Mouse (Mus musculus): Measurements from ENCODE around the gene Col23a1. TPM values are rescaled to one million over a fixed set of nuclear protein-coding genes. Genes with fewer than 3 reads are reported as not detected.
"Not testable (repeated sequence)": the region's sequence is repeated elsewhere in the genome, so short reads cannot be mapped to it uniquely, and the experiment has no call there.

The Col23a1 gene
- total RNA-seq, 2 experiments from 2014 or later: 11.1 to 11.3 TPM

- no peak for DNase-seq (ENCODE audit: extremely low spot score in 1 of 2, low spot score in 2 of 2)
- intact Hi-C loops (cut with DNase I): no loop called here
These were observed 61.4 kb downstream of the Col23a1 start for GRCm38 (mm10) chr11:51351151-51351550.

DNA sequence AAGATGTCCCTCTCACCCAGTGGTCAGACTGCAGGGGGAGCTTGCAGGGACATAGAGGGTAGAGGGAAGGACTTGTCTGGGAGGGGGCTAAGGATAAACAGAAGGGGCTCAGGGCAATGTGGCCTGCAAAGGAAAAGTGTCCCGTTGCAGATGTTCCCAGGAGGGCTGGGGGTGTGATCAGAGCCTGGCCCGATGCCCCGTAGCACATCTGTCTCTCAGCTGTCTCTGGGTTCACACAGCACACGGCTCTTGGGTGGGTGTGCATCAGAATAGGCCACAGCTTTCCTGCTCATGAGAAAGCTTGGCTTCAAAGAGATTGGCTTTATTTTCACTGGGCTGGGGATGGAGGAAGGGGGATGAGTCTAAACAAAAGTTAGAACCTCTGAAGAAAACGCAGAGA lies 62.1 kb downstream of the Col23a1 start:
- no peak overlapping the region for H3K27ac ChIP-seq
- no peak for DNase-seq (ENCODE audit: extremely low spot score in 1 of 2, low spot score in 2 of 2)
- intact Hi-C loops (cut with DNase I): no loop called here
- no peak overlapping the region for H3K4me3 ChIP-seq
- no peak for TF ChIP-seq CTCF (IDR thresholded peaks at IDR 0.05)

More at GRCm38 (mm10) chr11:51351151-51351550, 61.4 kb downstream of the Col23a1 start:
- Histone ChIP-seq H3K4me3 (no peak overlapping the region), H3K27ac (no peak overlapping the region)
- TF ChIP-seq CTCF (IDR thresholded peaks at IDR 0.05): no peak

GRCm38 (mm10) chr11:51353746-51354145 lies 64.0 kb downstream of the Col23a1 start:
- no peak for TF ChIP-seq CTCF (IDR thresholded peaks at IDR 0.05)
- DNase-seq (ENCODE audit: extremely low spot score in 1 of 2, low spot score in 2 of 2): no peak
- H3K4me3 ChIP-seq: no peak overlapping the region
- no peak overlapping the region for H3K27ac ChIP-seq
- intact Hi-C loops (cut with DNase I): no loop called here

DNA sequence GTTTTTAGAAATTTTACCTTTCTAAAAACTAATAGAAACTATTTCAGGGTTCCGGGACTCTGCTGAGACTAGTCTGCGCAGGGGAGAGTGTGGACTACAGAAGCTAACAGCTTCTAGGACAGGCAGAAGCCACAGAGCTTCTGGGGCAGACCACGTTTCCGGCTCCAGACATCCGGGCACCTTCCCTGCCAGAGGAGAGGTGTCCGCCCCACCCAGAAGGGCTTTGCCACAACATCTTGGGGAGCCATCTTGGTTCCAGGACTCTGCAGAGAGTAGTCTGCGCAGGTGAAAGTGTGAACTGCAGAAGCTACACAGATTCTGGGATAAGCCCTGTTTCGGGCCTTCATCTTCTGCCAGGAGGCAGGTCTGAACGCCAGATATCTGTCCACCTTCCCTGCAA lies 69.3 kb downstream of the Col23a1 start:
- DNase-seq (ENCODE audit: extremely low spot score in 1 of 2, low spot score in 2 of 2); H3K27ac ChIP-seq; H3K4me3 ChIP-seq; intact Hi-C loops (cut with DNase I): not testable (repeated sequence)

GRCm38 (mm10) chr11:51364353-51364752 lies 74.6 kb downstream of the Col23a1 start:
- Histone ChIP-seq H3K27ac (no peak overlapping the region), H3K4me3 (no peak overlapping the region)
- intact Hi-C loops (cut with DNase I): no loop called here
- no peak for DNase-seq (ENCODE audit: extremely low spot score in 1 of 2, low spot score in 2 of 2)
- TF ChIP-seq CTCF (IDR thresholded peaks at IDR 0.05): no peak

DNA sequence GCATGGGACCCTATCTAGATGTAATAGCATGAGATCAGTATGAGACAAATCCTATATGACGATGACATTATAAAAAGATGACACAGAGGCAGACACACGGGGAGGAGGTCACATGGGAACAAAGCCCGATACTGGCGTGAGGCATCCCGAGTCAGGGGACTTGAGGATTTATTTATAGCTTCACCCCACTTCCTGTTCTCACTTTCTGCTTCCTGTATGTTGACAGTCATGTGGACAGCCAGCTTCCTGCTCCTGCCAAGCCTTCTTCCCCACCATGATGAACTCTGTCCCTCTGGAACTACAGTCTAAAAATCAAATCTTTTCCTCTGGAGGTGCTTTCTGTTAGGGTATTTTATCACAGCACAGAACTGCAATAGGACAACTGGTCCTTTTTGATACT lies 77.6 kb downstream of the Col23a1 start:
- H3K4me3 ChIP-seq: no peak overlapping the region
- DNase-seq (ENCODE audit: extremely low spot score in 1 of 2, low spot score in 2 of 2): no peak
- intact Hi-C loops (cut with DNase I): no loop called here

DNA sequence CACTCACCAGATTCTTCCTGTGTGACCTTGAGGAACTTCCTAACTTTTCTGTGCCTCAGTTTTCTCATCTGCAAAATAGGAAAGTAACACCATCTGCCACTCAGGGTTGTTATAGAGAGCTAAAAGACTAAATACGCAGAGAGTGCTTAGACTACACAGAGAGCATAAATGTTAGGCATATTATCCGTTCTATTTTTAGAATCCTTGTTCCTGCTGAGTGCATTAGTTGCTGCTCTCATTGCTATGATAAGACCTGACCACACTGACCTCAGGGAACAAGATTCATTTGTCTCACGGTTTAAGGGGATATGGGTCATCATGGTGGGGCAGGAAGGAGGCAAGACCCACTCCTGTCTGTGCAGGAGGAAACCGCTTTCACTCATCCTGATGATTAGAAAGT lies 80.6 kb downstream of the Col23a1 start:
- intact Hi-C loops (cut with DNase I): no loop called here

More for the DNA sequence above, 77.6 kb downstream of the Col23a1 start:
- no peak for TF ChIP-seq CTCF (IDR thresholded peaks at IDR 0.05)
- H3K27ac ChIP-seq: no peak overlapping the region

DNA sequence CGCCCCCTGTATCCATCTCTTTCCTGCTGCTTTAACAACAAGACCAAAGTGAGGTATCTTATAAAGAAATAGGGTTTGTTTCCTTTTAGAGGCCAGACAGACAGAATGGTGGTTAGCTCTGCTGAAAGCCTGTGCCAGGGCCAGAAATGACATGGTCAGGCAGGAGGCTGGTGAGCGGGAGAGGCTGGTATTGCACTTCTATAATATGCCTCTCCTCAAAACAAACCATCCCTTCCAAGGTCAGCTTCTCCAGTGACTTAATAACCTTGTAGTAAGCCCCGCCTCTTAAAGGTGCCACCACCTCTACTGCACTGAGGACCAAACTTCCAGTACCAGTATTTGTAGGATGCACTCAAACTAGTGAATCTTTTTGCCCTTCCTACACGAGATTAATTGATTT lies 81.6 kb downstream of the Col23a1 start:
- Histone ChIP-seq H3K27ac (no peak overlapping the region), H3K4me3 (no peak overlapping the region)
- DNase-seq (ENCODE audit: extremely low spot score in 1 of 2, low spot score in 2 of 2): no peak
- intact Hi-C loops (cut with DNase I): no loop called here
- no peak for TF ChIP-seq CTCF (IDR thresholded peaks at IDR 0.05)

More for the DNA sequence above, 80.6 kb downstream of the Col23a1 start:
- DNase-seq (ENCODE audit: extremely low spot score in 1 of 2, low spot score in 2 of 2): no peak
- TF ChIP-seq CTCF (IDR thresholded peaks at IDR 0.05): no peak
- Histone ChIP-seq H3K4me3 (no peak overlapping the region), H3K27ac (no peak overlapping the region)

DNA sequence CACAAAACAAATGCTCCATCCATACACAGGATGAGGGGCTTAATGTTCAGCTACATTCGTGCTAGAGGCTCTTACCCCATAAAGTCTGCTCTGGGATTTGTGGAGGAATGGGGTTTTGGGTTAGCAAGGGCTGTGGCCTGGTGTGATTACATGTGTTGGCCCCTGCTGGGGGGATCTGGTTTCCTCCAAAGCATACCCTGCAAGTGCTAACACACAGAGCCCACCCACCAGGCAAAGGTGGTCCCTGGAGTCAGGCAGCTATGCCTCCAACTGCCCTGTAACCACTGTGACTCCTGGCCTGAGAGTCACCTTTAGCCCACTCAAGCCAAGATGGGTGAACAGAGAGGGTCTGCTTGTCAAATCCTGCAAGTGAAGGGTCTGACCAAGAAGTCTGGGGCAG lies 82.2 kb downstream of the Col23a1 start:
- intact Hi-C loops (cut with DNase I): no loop called here
- DNase-seq (ENCODE audit: extremely low spot score in 1 of 2, low spot score in 2 of 2): no peak
- Histone ChIP-seq H3K4me3 (no peak overlapping the region), H3K27ac (no peak overlapping the region)
- no peak for TF ChIP-seq CTCF (IDR thresholded peaks at IDR 0.05)

GRCm38 (mm10) chr11:51377199-51377598 lies 87.5 kb downstream of the Col23a1 start:
- H3K4me3 ChIP-seq: no peak overlapping the region
- intact Hi-C loops (cut with DNase I): no loop called here
- no peak for DNase-seq (ENCODE audit: extremely low spot score in 1 of 2, low spot score in 2 of 2)
- TF ChIP-seq CTCF (IDR thresholded peaks at IDR 0.05): no peak; the same call in 1 of the 2 replicates
- no peak overlapping the region for H3K27ac ChIP-seq

GRCm38 (mm10) chr11:51388892-51389340 lies 99.2 kb downstream of the Col23a1 start:
- intact Hi-C loops (cut with DNase I): no loop called here
- no peak for DNase-seq (ENCODE audit: extremely low spot score in 1 of 2, low spot score in 2 of 2)
- Histone ChIP-seq H3K4me3 (no peak overlapping the region), H3K27ac (no peak overlapping the region)
- no peak for TF ChIP-seq CTCF (IDR thresholded peaks at IDR 0.05)

DNA sequence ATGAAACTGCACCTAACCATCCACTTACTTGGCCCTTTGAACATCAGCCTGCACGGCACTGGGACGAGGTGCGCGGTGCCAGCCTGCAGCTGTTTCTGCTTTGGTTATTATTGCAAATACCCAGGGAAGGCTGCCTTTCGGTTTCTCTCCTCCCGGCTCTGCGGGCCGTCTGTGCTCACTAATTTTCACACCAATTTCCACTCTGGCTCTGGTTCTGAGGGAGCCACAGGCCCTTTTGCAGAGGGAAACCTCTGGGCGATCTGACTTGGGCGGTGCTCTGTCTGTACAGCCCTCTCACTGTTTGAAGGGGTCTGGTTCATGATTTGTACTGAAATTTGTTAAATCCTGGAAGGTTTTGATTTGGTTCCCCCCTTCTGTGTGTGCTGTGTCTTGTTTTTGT lies 100.0 kb downstream of the Col23a1 start:
- DNase-seq (ENCODE audit: extremely low spot score in 1 of 2, low spot score in 2 of 2): no peak
- TF ChIP-seq CTCF (IDR thresholded peaks at IDR 0.05): no peak
- Histone ChIP-seq H3K4me3 (no peak overlapping the region), H3K27ac (no peak overlapping the region)
- intact Hi-C loops (cut with DNase I): loop anchor here (2.0 to 5.0 kb wide), 3 partner anchors 47 to 113 kb away; no protein-coding TSS in a partner anchor

DNA sequence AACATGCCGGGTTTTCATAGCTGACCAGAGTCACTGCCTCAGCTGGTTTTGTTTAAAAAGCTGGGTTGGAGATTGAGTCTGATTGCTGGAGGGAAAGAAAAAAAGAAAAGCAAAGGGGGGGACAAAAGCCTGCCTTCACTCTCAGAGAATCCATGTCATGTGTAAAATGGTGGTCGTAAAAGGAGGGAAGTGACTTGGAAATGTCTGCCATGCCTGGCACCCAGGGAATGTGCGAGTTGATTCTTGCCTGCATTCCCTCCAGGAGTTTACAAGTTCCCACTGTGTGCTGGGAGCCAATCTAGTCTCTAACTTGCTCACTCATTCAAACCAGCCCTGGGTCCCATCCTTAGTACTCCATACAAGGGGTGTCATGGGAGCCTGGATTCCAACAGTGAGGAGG lies 100.8 kb downstream of the Col23a1 start:
- H3K4me3 ChIP-seq: no peak overlapping the region
- intact Hi-C loops (cut with DNase I): loop anchor here (2.0 to 5.0 kb wide), 3 partner anchors 48 to 112 kb away; no protein-coding TSS in a partner anchor
- DNase-seq (ENCODE audit: extremely low spot score in 1 of 2, low spot score in 2 of 2): no peak
- H3K27ac ChIP-seq: no peak overlapping the region
- TF ChIP-seq CTCF (IDR thresholded peaks at IDR 0.05): no peak

Data from left cerebral cortex, adult 2 months (tissue).